Mouse (Mus musculus) liver, adult 2 months (tissue): ENCODE data around the gene Klhl5. TPM values are rescaled to one million over a fixed set of nuclear protein-coding genes. Genes with fewer than 3 reads are reported as not detected.

Source experiments
- DNase-seq: peaks from one replicate; pipeline ENCODE4 v3.0.0-alpha.2; 2011; ENCODE audit warnings: low read depth, low spot score; ENCODE audit errors: extremely low read depth
- H3K27ac ChIP-seq: fragments of 200-500 bp; replicated peaks from 2 replicates; pipeline ENCODE4 v1.5.1; 2012; ENCODE audit warnings: low read depth, mild to moderate bottlenecking, control low read depth, inconsistent platforms, low read length; ENCODE audit not compliant: insufficient read depth
- H3K27me3 ChIP-seq: fragments of 200-500 bp; 2 replicates; pipeline ENCODE4 v1.6.1; 2012; ENCODE audit warnings: mild to moderate bottlenecking, moderate library complexity, low read length, inconsistent platforms; ENCODE audit not compliant: control insufficient read depth, insufficient read depth
- H3K36me3 ChIP-seq: fragments of 200-500 bp; 2 replicates; pipeline ENCODE4 v1.6.1; 2012; ENCODE audit warnings: low read length, inconsistent platforms; ENCODE audit not compliant: control insufficient read depth, insufficient read depth
- H3K4me1 ChIP-seq: fragments of 200-500 bp; 2 replicates; pipeline ENCODE4 v1.6.1; 2011; ENCODE audit warnings: low read length; ENCODE audit not compliant: control insufficient read depth, insufficient read depth
- H3K4me3 ChIP-seq: fragments of 200-500 bp; 2 replicates; pipeline ENCODE4 v1.5.1; 2011; ENCODE audit warnings: low read depth, mild to moderate bottlenecking, control low read depth, low read length, moderate library complexity; ENCODE audit not compliant: insufficient read depth
- H3K79me2 ChIP-seq: fragments of 200-500 bp; 2 replicates; pipeline ENCODE4 v1.6.1; 2012; ENCODE audit warnings: inconsistent platforms, mild to moderate bottlenecking, low read length, moderate library complexity; ENCODE audit not compliant: control insufficient read depth, insufficient read depth
- H3K9ac ChIP-seq: fragments of 200-500 bp; 2 replicates; pipeline ENCODE4 v1.6.1; 2012; ENCODE audit warnings: low read depth, mild to moderate bottlenecking, control low read depth, inconsistent platforms, low read length
- CTCF ChIP-seq: fragments of 200-500 bp; IDR thresholded peaks from 2 replicates; pipeline ENCODE4 v1.5.1; 2011; ENCODE audit warnings: low read depth, low read length, control low read depth
- POLR2A ChIP-seq: fragments of 200-500 bp; IDR thresholded peaks from 2 replicates; pipeline ENCODE4 v1.6.1; 2011; ENCODE audit warnings: low read length, control low read depth; ENCODE audit not compliant: insufficient read depth; ENCODE audit errors: extremely low read depth
- WGBS: fragments of 180-500 bp; shearing (Covaris S2); methylation state at CpG from one replicate; pipeline ENCODE4 v1.1.7; 2018; 5-methylcytosine and 5-hydroxymethylcytosine counted together
- polyA plus RNA-seq: library from polyadenylated mRNA; depleted of rRNA; stranded (reverse); fragments of >200 nt; gene quantifications from 2 replicates; pipeline ENCODE4 v1.2.3, GENCODE M21; 2012
- total RNA-seq: library from RNA; depleted of rRNA; stranded (reverse); fragments of >200 nt; gene quantifications from 2 replicates; pipeline ENCODE4 v1.2.3, GENCODE M21; 2014

The Klhl5 gene
- total and polyA plus RNA-seq, 2 experiments, result 13.8 to 23.8 TPM

DNA sequence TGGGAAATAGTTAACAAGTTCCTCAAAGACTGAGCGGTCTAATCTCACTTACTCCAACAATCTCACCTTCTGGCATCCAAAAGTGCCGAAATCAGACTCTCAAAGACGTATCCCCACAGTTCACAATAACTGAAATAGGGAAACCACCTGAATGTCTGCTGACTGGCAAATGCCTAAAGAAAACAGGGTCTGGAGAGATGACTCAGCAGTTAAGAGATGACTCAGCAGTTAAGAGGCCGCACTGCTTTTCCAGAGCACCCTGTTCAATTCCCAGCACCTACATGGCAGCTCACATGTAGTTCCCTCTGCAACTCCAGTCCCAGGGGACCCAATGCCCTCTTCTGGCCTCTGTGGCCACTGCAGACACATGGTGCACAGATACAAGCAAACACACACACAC is 29.3 kb upstream of the Klhl5 start:
- 98% methylated on average over 4 of the region's 4 CpGs for WGBS
- no peak overlapping the region for H3K27ac ChIP-seq
- H3K27me3 ChIP-seq, result no peaks in the 10 kb centered on the region
- no peaks in the 10 kb centered on the region for H3K36me3 ChIP-seq
- DNase-seq, result no peak
- H3K79me2 ChIP-seq, result no peaks in the 10 kb centered on the region
- no peak for TF ChIP-seq POLR2A
- TF ChIP-seq CTCF, result no peak
- H3K9ac ChIP-seq, result no peak overlapping the region
- no peak overlapping the region for H3K4me3 ChIP-seq
- H3K4me1 ChIP-seq, result no peaks in the 10 kb centered on the region

DNA sequence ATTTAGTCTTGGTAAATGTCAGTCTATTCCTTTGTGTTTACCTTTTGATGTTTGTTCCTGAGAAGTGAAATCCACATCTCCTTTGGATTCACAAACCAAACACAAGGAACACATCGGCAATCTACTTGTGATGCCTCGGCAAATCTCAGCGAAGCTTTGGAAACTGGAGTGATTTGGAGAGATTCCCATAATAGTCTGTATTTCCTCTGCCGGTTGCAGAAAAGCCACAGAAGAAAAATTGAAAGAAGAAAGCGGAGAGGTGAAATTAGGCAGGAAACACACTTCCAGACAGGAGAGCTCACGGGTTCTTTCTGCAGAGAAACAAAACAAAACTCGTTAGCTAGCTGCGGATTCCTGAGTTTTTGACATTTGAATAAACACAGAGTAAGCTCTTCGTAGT is 27.5 kb upstream of the Klhl5 start:
- 59% methylated on average over 9 of the region's 9 CpGs for WGBS

DNA sequence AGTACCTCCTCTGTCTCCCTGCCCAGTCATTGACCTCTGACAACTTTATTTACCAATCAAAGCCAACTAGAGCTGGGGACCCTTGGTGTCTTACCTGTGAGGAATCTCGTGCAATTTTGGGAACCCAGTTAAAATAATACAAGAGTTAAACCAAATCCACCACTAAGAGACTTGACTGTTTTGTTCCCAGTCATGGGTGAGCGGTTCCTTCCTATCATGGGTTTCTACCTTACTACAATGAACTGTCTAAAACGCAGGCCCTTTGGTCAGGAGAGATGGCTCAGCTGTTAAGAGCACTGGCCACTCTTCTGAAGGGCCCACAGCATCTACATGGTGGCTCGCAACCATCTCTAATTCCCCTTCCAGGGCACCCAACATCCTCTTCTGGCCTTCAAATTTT is 25.5 kb upstream of the Klhl5 start:
- Histone ChIP-seq H3K27ac (no peak overlapping the region), H3K36me3 (no peaks in the 10 kb centered on the region), H3K27me3 (no peaks in the 10 kb centered on the region), H3K79me2 (no peaks in the 10 kb centered on the region), H3K4me1 (no peaks in the 10 kb centered on the region), H3K9ac (no peak overlapping the region), H3K4me3 (no peak overlapping the region)
- DNase-seq, result no peak
- no peak for TF ChIP-seq POLR2A
- TF ChIP-seq CTCF, result no peak
- WGBS, result 83% methylated on average over 4 of the region's 4 CpGs

More for the DNA sequence above, 27.5 kb upstream of the Klhl5 start:
- Histone ChIP-seq H3K9ac (no peak overlapping the region), H3K4me1 (no peaks in the 10 kb centered on the region), H3K4me3 (0 out of 2 replicates have a peak overlapping the region, but pooled peaks have one; percentile 36), H3K79me2 (no peaks in the 10 kb centered on the region), H3K27ac (no peak overlapping the region), H3K36me3 (no peaks in the 10 kb centered on the region), H3K27me3 (no peaks in the 10 kb centered on the region)
- no peak for DNase-seq
- TF ChIP-seq POLR2A, result no peak
- no peak for TF ChIP-seq CTCF

DNA sequence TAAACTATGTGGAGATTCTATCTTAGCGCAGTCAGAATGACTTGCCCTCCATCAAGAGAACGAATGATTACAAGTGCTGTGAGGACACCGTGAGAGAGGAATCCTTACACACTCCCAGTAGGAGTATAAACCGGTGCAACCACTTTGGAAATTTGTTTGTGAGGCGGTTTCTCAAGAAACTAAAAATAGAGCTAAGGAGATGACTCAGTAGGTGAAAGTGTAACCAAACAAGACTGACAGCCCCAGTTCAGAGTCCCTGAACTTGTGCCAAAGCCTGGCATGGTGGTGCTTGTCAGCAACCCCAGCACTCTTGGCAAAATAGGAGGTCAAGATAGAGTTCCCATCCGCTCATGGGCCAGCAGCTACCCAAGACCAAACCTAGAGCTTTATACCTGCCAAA is 20.8 kb upstream of the Klhl5 start:
- WGBS, result 29% methylated on average over 6 of the region's 6 CpGs
- Histone ChIP-seq H3K4me3 (no peak overlapping the region), H3K79me2 (no peaks in the 10 kb centered on the region), H3K36me3 (no peaks in the 10 kb centered on the region), H3K9ac (no peak overlapping the region), H3K27me3 (no peaks in the 10 kb centered on the region), H3K27ac (no peak overlapping the region), H3K4me1 (no peaks in the 10 kb centered on the region)
- DNase-seq, result peak; percentile 85
- TF ChIP-seq CTCF (no peak), POLR2A (no peak)

DNA sequence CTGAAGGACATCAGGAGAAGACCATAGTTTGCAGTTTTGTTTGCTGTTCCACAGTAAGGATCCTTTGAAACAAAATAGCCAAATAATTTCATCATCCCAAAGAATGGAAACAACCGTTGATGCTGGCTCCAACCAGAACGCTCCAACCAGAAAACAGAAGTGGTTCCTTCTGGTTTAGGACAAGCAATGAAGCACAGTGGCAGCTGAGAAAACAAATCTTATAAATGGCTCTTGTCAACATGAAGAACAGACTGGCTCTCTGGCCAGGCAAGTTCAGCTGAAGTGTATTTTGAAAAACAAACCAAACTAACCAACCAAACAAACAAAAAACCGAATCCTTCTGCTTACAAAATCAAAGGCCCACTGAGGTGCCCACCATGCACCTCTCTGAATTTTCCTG is 17.6 kb upstream of the Klhl5 start:
- H3K9ac ChIP-seq, result no peak overlapping the region
- H3K4me3 ChIP-seq, result no peak overlapping the region
- no peak overlapping the region for H3K27ac ChIP-seq
- H3K36me3 ChIP-seq, result no peaks in the 10 kb centered on the region
- H3K27me3 ChIP-seq, result no peaks in the 10 kb centered on the region
- H3K4me1 ChIP-seq, result 0 out of 2 replicates have a peak, but pooled peaks cover 2% of the 10 kb centered on the region
- TF ChIP-seq POLR2A, result no peak
- no peak for TF ChIP-seq CTCF
- H3K79me2 ChIP-seq, result no peaks in the 10 kb centered on the region
- DNase-seq, result no peak
- 53% methylated on average over 3 of the region's 3 CpGs for WGBS

DNA sequence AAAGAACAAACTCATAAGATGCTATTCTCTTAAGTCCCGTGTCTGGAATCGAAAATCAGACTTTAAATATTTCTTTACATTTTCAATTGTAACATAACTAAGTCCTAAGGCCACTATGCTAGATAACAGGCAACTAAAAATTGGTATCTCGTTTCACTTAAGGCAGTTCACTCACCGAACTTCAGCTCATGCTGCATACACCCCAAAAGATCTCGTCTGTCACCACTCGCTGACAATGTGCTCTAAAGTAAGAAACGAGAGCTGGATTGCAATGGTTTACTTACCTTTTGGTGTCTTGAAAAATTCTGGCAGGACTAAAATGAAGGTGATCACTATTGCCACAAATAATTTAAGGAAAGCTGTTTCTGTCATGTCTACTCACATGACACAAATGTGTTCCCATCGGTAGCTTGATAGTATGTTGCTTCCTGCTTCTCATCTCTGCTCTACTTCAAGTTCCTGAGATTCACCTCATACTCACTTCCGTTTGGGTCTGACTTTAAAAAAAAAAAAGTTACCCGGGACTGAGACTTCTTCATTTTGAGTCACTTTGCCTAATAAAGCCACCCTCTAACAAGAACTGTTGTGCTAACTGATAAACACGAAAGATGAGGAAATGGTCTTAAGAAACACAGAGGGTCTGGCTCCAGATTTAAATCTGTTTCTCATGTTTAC is 16.0 kb upstream of the Klhl5 start:
- no peak overlapping the region for H3K27ac ChIP-seq
- WGBS, result 71% methylated on average over 11 of the region's 11 CpGs
- no peak overlapping the region for H3K4me3 ChIP-seq
- 0 out of 2 replicates have a peak, but pooled peaks cover 2% of the 10 kb centered on the region for H3K4me1 ChIP-seq
- H3K9ac ChIP-seq, result no peak overlapping the region
- DNase-seq, result peak; percentile 46
- H3K79me2 ChIP-seq, result no peaks in the 10 kb centered on the region
- no peaks in the 10 kb centered on the region for H3K36me3 ChIP-seq
- TF ChIP-seq POLR2A, result no peak
- TF ChIP-seq CTCF, result no peak
- no peaks in the 10 kb centered on the region for H3K27me3 ChIP-seq
